Mouse (Mus musculus) left cerebral cortex, postnatal 14 days (tissue): ENCODE data around the gene Nbas. TPM values are rescaled to one million over a fixed set of nuclear protein-coding genes. Genes with fewer than 3 reads are reported as not detected.
A peak's percentile ranks its signal among the peaks of the same experiment; 100 is the strongest.

Experiments used
- DNase-seq, 2 experiments: peaks; one replicate each; pipeline ENCODE4 v3.0.0; 2021 to 2022; ENCODE audit warnings: low spot score in 2 of 2, mixed read lengths in 1 of 2
- intact Hi-C: fragments of 180-260 bp; cut with DNase I; formaldehyde crosslinking; loops from one replicate; pipeline ENCODE4 v1.15.1; 2025
- total RNA-seq, 2 experiments: library from RNA; stranded (reverse); gene quantifications; 2 replicates each; pipeline ENCODE4 v1.2.3; 2021

Nbas gene
- total RNA-seq, 2 experiments from 2014 or later = 28.2 to 31.3 TPM

- intact Hi-C loops = loop anchor here (10.0 kb wide), 1 partner anchor 560 kb away; the partner anchor contains the start of gene Fam84a
- DNase-seq = peak; percentile 33 to 61
These were observed 326.0 kb downstream of the Nbas start for GRCm38 (mm10) chr12:13594746-13595469.

- intact Hi-C loops = loop anchor here (10.0 kb wide), 1 partner anchor 558 kb away; the partner anchor contains the start of gene Fam84a
- no peak for DNase-seq
These were observed 328.1 kb downstream of the Nbas start for GRCm38 (mm10) chr12:13597026-13597425.

GRCm38 (mm10) chr12:13598545-13598944 lies 329.6 kb downstream of the Nbas start:
- DNase-seq = peak; percentile 72 to 79
- intact Hi-C loops = loop anchor here (10.0 kb wide), 1 partner anchor 556 kb away; the partner anchor contains the start of gene Fam84a

- peak in 1 of 2 experiments; percentile 38 for DNase-seq
- intact Hi-C loops = no loop called here
These were observed 333.5 kb downstream of the Nbas start for GRCm38 (mm10) chr12:13602414-13602813.

GRCm38 (mm10) chr12:13607021-13607420 lies 338.1 kb downstream of the Nbas start:
- intact Hi-C loops = no loop called here
- DNase-seq = no peak

- DNase-seq = peak in 1 of 2 experiments; percentile 54
- intact Hi-C loops = no loop called here
These were observed 340.1 kb downstream of the Nbas start for GRCm38 (mm10) chr12:13609027-13609426.

GRCm38 (mm10) chr12:13613041-13613440 lies 344.1 kb downstream of the Nbas start:
- no peak for DNase-seq
- intact Hi-C loops = no loop called here

- intact Hi-C loops = no loop called here
These were observed 346.7 kb downstream of the Nbas start for GRCm38 (mm10) chr12:13615661-13616060.

GRCm38 (mm10) chr12:13622150-13622822 lies 353.4 kb downstream of the Nbas start:
- no peak for DNase-seq
- intact Hi-C loops = no loop called here

More at GRCm38 (mm10) chr12:13615661-13616060, 346.7 kb downstream of the Nbas start:
- DNase-seq = no peak

- DNase-seq = no peak
- intact Hi-C loops = no loop called here
These were observed 358.1 kb downstream of the Nbas start for GRCm38 (mm10) chr12:13626803-13627706.

Other genes starting within 250 kb of the Nbas start
- gene Ddx1, start 19.9 kb upstream of the Nbas start, total RNA-seq = 100 to 1,000 TPM; 128 to 135 TPM